Mouse (Mus musculus): ENCODE measurements at regions not wholly inside any gene's neighbourhood (a gene's known extent, or its start where the extent isn't known, plus 50 kb on each side); places are given as distances from the start of the nearest gene placed in this dataset.

DNA sequence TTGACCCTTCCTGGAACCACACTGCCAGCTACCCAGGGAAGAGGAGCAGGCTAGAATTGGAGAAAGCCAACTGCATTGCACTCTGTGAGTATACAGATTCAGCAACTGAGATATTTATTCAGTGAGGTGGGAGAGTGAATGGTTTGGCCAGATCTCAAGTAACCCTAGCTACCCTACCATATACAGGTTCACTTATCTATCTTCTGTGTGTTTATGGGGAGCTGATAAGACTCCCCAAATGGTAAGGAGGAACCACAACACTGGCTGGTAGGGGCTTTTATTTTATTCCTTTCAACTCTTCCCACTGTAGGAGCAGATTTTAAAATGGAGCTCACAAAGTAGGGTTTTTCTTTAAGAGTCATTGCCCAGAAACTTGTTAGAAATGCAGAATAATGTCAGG is 62.9 kb downstream of the Arrdc3 start:
- no peak for DNase-seq (ENCODE audit: low read depth, low spot score)

DNA sequence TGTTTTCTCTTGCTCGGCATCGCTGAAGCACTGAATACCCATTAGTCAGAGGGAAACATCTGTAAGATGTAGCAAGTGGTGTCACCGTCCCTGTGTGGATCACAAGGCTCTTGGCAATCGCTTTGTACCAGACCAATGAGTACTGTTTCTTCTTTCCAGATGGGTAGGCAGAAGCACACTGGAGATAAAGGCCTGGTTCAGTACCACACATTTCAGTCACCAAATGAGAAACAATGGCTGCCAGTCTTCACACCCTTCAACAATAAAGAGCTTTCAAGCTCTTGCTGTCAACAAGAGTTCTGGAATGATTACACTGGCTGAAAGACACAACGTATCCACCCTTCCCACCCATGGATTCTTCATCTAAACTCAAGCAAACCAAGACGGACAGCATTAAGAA is 64.5 kb downstream of the Arrdc3 start:
- DNase-seq (ENCODE audit: low read depth, low spot score) = peak; percentile 94

DNA sequence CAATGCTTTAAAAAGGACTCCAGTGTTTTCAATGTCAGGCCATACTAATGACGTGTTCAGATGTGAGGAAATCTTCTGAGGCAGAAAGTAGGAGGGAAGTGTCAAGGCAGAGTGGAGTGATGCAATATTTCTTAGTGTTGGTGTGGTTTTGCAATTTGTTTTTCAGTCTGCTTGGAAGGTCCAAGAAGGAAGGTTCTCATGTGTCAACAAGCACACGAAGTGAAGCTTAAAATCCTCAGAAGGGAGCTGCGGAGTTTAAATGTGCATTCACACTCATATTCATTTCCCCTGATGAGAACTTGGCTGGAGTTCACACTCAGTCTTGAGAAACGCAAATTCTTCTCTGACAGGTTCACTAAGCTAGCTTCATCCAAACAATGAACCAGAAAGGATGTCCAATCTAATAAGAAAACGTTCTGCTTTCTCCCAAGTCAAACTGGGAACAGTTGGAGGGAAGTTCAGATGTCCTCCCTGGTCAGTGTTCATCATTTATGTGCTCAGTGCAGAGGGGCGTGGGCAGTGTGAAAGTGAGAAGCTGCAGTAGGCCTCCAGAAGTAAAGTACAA is 66.0 kb downstream of the Arrdc3 start:
- DNase-seq (ENCODE audit: low read depth, low spot score) = no peak

DNA sequence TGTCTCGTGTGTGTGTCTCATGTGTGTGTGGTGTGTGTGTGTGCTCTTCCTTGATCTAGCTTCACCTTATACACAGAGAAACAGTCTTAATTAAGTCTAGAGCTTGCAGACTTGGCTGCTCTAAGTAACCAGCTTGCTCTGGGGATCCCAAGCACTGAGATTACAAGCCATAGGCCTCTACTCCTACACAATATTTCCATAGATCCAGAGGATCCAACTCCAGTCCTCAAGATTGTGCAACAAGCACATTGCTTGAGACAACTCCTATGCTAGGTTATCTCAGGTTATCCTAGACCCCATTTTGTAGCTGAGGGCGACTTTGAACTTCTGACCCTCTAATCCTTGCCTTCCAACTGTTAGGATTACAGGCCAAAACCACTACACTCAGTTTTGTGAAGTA is 67.1 kb downstream of the Arrdc3 start:
- no peak for DNase-seq (ENCODE audit: low read depth, low spot score)

DNA sequence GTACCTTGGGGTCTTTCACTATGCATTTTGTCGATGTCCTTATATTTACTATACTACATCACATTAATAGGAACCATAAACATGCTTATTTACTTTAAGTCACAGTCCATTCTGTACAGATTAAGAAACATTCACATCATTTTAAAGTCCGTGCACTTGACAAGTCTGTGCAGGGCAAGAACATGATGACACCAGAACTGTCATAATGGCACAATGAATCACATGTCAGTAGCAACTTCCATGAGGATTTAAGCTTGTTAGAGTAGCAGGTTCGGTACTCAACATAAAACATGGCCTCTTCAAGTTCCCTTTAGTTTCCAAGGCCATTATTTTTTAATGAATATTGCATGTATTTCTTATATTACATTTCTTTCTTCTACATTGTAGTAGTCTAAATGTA is 67.6 kb downstream of the Arrdc3 start:
- DNase-seq (ENCODE audit: low read depth, low spot score) = no peak

DNA sequence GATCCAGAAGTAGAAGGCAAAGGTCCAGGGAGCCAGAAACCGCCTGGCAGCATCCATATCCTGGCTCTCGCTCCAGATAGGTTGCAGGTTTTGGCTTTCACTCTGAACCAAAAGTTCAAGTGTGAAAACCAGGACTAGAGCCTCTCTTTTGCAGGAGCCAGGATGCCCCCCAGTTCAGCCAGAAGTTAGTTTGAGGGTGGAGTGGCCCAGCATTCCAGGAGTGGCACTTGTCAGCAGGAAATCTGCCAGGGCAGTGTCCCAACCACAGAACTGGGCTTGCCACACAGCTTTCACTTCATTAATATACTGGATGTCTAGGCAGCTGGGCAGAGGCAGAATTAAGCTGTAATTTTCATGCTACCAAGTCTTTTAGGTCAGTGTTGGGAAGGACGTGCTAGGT is 68.1 kb downstream of the Arrdc3 start:
- DNase-seq (ENCODE audit: low read depth, low spot score) = peak; percentile 53

DNA sequence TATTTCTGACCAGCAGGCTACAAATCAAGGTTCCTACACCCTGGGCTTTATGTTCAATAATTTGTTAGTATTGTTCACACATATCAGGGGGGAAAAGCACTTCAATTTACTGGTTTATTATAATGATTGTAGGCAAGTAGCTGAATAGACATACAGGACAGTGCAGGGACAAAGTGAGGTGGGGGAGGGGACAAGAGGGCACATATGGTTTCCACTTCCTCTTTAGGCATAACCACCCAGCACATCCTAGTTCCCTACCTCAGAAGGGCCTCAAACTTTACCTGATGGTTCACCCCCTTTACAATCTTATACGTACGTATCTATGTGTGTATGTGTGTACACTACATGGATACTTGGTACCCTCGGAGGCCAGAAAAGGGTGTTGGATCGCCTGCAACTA is 69.7 kb downstream of the Arrdc3 start:
- no peak for DNase-seq (ENCODE audit: low read depth, low spot score)

- DNase-seq (ENCODE audit: low read depth, low spot score) = no peak
These were observed 71.0 kb downstream of the Arrdc3 start for GRCm38 (mm10) chr13:80954059-80954645.

DNA sequence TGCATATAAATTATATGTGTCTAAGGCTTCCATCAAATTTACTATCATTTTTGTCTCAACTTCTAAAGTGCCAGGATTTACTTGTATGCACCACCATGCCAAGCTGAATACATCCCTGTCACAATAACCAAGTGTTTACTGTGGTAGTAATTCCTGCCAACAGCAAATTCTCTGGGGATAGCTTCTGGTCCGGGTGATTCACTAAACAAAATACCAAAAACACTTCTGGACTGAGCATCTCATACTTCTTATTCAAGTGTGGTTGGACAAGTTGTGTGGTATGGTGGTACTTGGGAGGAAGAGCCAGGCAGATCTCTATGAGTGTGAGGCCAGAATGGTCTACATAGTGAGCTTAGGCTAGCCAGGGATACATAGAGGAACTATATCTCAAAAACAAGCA is 73.8 kb downstream of the Arrdc3 start:
- DNase-seq (ENCODE audit: low read depth, low spot score) = no peak

- peak; percentile 52 for DNase-seq (ENCODE audit: low read depth, low spot score)
These were observed 74.4 kb downstream of the Arrdc3 start for GRCm38 (mm10) chr13:80957419-80958139.

GRCm38 (mm10) chr13:80959763-80960162 is 76.6 kb downstream of the Arrdc3 start:
- DNase-seq (ENCODE audit: low read depth, low spot score) = no peak

DNA sequence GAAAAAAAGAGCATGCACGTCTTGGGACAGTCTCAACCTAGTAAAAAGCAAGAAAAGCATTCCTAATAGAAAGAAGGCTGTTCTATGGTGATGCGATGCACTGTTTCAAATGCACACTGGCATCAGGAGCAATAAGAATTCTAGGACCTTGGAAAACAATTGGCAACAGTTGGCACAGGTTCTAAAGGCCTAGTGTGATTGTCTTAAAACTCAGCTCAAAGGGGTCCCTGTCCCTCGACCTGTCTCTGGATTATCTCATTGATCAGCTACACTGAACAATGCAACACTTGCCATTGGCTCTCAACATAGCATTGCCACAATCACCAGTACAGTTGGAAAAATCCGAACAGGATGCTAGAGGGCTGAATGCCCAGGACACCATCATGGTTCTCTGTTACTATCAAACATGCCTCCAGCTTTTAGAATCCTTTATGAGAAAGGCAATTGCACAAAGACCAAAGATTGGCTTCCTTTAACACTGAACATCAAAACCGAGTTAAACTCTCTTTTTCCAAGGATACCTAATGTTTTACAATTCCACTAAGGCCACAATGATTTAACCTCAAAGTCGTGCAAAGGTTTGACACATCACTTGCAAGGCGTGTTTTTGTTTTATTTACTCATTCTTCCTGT is 78.9 kb downstream of the Arrdc3 start:
- peak; percentile 42 for DNase-seq (ENCODE audit: low read depth, low spot score)

DNA sequence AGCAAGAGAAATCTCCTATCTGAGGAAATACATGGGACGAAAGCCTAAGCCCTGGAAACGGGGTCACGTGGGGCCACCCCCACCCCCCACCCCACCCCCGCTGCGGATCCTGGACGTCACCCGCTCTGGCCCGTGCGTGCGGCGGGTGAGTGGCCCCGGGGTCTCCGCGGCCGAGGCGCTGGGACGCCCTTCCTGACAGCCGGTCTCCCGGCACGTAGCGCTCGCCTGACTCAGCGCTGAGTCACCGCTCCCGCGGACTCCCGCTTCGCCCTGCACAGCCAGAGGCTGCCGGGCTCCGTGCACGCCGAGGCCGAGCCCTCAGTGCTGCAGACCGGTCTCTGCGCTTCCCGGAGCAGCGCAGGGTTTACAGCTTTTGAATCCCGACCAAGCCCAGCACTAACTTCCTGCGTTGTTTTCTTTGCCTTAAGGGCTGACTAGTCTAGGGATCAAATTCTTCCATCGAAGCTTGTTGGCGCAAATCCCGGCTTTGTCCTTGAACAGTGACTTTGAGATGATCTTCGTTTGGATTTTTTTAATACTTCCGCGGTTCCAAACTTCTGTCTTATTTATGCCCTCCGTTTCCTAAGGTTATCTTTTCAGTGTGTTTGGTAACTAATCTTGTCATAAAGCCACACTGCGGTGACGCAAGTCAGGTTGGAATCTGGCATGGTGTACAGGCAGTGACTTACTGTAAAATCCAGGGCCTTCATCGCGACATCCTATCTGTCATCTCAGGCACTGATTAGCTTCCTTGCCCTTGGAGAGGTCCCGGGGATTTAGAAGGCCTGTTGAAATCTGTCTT is 79.8 kb downstream of the Arrdc3 start:
- peak; percentile 93 for DNase-seq (ENCODE audit: low read depth, low spot score)

DNA sequence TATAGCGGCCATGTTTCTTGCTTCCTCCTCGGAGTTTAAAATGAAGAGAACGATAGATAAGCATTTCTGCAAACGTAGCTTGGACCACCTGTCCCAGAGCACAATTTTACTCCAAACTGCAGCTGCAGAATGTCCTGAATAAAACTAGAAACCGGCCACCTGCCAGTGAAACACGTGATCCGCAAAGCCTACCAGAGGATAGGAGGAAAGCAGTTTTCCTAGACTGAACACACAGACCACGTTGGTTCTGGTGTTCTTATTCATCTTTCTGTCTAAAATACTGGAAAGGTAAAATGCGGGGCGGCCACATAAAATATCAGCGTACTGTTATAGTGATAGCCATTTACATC is 80.4 kb downstream of the Arrdc3 start:
- DNase-seq (ENCODE audit: low read depth, low spot score) = peak; percentile 47

- peak; percentile 85 for DNase-seq (ENCODE audit: low read depth, low spot score)
These were observed 88.5 kb downstream of the Arrdc3 start for GRCm38 (mm10) chr13:80971664-80972063.

GRCm38 (mm10) chr13:80974424-80974823 is 91.2 kb downstream of the Arrdc3 start:
- no peak for DNase-seq (ENCODE audit: low read depth, low spot score)

GRCm38 (mm10) chr13:80977266-80977665 is 94.1 kb downstream of the Arrdc3 start:
- DNase-seq (ENCODE audit: low read depth, low spot score) = no peak

DNA sequence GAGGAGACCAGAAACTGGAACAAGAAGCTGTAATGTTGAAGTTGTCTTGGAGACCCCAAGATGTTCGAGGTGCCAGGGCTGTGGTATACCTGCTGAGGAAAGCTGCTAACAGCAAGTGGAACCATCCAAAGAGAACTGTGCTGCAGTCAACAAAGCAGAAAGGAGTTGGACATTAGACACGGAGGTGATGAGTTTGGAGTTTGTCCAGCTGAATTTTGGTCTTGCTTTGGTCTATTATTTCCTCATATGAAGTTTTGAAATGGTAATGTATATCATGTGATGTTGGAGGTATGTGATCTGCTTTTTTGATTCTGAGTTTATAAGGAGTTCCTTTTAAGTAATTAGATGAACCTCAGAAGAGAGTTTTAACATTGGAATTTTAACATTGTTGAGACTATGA is 98.0 kb downstream of the Arrdc3 start:
- no peak for DNase-seq (ENCODE audit: low read depth, low spot score)

GRCm38 (mm10) chr13:80986657-80987056 is 103.5 kb downstream of the Arrdc3 start:
- no peak for DNase-seq (ENCODE audit: low read depth, low spot score)

DNA sequence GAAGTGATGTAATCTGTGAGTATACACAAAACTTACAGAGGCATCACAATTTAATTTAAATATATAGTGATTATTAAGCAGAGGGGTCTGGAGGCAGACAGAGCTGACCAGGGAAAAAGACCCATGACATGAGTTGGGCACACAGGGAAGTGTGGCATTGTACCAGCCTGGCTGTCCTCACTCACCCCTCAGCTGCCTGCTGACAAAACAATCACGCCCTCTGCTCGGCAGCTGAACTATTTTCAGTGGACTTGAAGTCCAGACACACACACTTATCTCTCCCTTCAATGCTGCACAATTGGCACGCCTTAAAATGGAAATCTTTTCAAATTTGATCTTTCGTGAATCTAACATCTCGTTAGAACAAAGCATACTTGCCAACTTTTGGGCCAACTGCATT is 106.6 kb downstream of the Arrdc3 start:
- peak; percentile 63 for DNase-seq (ENCODE audit: low read depth, low spot score)

DNA sequence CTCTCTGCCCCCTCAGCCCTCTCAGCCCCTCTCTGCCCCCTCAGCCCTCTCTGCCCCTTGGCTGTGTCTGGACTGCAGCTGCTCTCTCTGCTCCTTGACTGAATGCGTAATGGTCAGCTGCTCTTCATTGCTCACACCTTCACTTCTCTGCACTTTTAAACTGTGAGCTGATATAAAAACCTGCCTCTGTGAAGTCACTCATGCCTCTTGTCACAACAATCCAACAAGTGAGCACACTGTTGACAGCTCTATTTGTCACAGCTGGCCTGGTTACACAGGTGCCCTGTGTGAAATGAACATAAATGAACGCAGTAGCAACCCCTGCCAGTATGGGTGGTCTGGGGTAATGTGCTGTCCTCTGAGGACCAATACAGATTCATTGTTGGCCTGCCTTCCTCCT is 109.2 kb downstream of the Arrdc3 start:
- no peak for DNase-seq (ENCODE audit: low read depth, low spot score)

All from brain, adult 2 months (tissue).